Mouse (Mus musculus) induced T-regulatory cell, adult 2 months (primary cell): ENCODE measurements around the gene 4930523C07Rik.

ENCODE experiments used
- DNase-seq: peaks from one replicate; pipeline ENCODE4 v3.0.0-alpha.2; 2012; ENCODE audit warnings: low read depth

The 4930523C07Rik gene

DNA sequence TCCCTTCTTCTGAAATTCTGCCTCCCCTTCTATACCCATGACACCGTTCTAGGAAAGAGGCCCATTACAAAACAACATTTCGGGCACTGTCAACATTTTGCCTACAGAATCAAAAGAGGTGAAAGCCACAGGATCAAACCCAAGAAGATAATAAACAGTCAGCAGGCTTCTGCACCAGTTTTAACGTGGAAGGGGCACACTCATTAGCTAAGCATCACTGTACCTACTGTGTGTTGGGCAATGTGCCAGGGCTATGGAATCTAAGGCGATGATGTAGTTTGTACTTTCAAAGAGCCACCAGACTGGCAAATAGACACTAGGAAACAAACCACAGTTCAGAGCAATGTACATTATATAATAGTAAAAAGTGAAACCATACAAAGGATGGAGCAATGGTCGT, 1.8 kb downstream of the 4930523C07Rik start:
- peak; percentile 85 for DNase-seq

DNA sequence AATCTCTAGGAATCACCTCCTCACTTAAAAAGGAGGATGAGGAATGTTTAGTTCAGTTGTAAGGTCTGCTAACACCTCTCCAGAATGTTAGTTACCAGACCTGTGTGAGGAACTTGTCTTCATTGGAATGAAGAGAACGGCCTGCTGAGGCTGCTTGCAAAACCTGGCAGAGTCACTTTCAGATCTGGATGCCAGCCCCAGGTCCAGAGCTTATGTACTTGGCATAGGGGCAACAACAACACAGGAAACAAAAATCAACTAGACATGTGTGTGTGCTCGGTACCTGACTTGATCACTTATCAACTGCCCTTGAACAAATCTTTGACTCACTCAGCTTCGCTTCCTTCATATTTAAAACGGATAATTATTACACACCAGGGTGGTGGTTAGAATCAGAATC, 2.6 kb downstream of the 4930523C07Rik start:
- DNase-seq = peak; percentile 80

DNA sequence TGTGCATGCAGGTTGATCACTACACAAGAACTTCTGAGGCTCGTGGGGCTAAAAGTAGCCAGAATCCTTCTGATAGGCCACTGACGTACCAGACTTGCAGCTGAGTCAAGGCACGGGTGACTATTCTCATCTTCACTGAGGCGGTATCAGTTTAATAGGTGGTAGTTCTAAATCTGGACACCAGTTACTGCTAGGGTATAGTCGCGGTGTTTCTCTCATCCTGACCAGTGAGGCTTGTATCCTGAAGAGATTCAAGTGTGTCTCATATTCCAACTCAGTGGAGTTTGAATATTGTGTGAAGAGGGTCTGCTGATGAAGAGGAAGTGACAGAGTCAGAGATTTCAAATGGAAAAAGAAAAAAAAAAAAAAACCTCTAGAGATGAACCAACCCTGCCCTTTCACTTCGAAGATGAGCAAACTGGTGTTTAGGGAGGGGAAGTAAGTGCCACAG, 3.3 kb downstream of the 4930523C07Rik start:
- peak; percentile 80 for DNase-seq

DNA sequence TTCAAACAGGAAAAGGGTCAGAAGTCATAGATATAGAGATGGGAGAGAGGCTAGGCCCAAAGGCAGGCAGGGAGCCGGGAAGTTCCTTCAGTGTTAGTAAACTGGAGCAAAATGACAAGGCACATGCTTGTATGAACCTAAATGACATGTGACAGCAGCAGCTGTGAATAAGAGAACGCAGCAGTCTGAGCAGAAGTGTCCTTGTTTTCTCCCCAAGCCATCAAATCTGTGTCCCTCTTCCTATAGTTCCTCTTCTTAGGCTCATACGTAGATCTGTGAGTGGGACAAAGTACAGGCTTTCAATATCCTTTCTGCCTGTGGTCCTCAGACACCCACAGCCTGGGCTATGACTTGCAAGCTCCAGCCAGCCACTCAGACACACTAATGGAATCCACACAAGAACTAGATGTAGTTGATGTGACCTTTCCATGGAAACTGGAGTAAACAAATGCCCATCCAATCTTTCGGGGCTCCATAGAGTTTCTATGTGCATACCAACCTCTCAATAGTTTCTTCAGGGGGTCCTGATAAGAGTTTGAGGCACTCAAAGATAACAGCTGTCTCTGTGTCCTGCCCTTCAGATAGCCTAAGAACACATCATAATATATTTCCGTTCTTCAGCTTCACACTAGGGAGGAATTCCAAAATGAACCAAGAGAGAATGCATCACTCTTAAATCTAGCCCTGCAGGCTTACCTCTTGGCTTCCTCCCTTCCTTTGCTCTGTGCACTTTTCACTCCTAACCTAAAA, 5.1 kb downstream of the 4930523C07Rik start:
- DNase-seq = no peak

DNA sequence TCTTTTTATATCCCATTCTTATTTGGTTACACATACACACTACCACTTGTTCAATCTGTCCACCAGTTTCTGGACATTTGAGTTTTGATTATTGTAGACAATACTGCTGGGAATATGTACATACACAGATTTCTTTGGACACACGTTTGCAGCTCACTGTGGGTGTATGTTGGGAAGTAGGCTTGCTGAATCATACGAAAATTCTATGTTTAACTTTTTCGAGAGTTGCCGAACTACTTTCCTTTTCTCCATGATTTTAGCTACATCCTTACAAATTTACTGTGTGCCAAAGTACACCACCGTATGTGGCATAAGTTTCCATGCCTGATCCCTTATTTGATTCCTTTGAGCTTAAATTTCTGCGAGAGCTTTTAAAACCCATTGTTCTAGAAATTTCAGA, 6.7 kb downstream of the 4930523C07Rik start:
- DNase-seq = no peak

DNA sequence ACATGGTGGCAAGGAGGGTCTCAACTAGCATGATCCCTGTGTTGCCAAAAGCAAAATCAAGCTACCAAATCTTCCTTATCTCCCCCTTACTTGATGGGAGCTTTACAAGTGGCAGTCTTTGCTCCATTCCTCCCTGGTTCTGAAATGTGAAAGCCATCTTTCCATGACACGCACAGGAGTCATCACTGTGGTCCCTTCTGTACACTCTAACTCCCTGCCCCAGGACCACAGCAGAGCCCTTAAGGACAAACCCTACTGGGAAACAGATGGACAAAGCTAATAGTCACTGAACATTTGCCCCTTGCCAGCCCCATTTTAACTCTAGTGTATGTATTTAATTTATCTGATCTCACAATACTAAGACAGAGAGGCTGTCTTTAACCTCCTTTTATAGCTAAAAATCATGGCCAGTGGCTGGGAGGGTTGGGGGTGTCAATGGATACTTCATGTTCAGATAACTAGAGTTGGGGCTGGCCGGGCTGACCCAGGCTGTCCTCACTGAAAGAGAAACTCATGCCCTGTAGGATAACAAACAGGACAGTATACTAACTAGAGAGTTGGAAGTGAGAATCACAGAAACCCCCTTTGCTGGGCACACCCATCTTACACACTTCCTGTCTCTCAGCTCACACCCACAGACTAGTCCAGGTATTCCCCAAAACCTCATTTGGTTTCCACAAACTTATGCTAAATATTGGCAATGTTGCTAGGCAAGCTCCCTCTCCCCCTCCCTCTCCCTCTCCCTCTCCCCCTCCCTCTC, 8.6 kb downstream of the 4930523C07Rik start:
- DNase-seq = peak; percentile 92

DNA sequence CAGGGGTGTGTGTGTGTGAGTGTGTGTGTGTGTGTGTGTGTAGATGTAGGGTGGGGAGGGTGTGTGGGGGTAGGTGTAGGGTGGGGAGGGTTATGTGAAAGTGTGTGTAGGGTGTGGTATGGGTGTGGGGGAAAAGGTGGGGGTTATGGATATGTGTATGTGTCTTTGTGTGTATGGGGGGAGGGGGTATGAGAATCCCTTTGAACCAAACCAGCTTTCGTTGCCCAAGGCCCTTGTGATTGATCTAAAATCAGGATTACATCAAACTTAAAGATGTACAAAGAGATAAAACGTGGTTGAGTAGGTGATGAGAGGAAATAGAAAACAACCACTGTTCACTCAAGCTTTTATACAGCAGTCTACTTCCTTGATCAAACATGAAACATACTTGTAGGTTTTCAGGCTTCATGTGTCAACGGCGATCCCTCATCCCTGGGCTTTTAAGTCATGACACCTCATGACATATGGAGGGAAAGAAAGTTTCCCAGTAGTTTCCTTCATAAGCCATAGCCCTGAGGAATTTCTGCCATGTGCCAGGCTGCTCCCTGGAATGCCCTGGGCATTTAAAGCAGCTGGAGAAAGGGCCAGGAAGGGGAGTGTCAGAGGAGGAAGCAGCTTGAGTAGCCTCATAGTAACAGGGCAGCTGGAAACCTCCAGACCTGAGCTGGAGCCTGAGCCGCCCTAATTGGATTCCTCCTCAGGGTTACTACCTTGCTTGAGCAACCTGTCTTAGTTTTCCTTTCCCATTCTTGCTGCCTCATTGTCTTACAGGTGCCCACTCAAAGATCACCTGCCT, 9.5 kb downstream of the 4930523C07Rik start:
- peak; percentile 90 for DNase-seq

DNA sequence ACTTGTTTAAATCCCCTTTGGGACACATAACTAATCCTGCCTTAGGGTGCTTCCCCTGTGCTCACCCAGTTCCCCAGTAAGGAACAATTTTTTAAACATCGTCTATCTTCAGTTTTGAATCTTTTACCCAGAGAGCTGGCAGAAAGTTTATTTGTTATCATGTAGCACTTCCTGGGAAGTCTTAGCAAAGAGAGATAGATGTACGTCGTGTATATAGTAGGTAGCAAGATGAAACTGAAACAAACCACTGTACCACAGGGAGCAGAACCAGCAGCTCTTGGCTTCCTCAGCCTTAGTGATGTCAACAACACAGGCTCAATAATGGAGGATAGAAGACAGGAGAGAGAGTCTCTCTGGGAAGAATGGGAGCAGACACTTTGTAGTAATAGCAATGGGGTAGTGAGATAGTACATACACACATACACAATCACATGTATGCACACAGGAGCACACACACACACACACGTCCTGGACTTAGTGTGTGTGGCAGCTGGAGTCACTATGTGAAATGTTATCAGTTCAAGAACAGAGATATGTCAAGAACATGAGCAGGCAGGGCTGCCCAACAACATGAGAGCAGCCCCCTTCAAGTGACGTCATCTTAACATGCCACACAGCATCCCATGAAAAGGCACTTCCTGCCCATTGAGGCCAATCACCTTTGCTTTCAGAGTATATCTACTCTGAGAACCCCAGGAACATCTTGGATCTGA, 10.3 kb downstream of the 4930523C07Rik start:
- peak; percentile 88 for DNase-seq

DNA sequence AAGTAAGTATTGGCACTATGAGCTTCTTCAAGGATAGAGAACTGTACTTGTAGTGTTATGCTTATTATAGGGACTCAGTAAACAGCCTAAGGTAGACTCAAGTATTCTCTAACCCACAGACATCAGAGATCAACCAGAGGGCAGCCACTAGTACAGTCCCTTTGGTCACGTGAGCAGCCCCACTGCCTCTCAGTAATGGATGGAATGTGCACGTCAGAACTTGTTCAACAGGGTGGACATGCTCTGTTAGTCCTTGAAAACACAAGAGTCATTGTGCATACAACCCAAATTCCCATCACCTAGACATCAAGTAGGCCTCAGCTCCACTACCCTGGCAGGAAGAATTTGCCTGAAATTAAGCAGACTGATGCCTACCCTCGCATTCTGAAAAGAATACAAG, 13.5 kb downstream of the 4930523C07Rik start:
- no peak for DNase-seq

DNA sequence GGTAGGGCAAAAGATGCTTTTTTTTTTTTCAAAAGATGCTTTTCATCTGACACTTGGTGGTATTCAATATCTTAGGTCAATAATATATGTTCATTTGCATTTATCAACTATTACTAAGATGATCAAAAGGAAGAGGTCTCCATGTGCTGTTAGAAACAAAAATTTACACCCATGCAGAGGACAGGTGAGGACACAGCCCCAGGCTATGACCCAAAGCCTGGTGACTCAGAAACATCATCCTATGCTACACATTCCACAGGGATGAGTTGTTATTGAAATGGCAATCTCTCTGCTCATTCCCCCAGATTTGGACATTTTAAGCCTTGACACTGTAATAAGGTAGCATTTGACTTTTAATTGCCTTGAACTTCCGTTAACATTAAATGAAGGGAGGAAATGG, 15.7 kb downstream of the 4930523C07Rik start:
- DNase-seq = no peak

DNA sequence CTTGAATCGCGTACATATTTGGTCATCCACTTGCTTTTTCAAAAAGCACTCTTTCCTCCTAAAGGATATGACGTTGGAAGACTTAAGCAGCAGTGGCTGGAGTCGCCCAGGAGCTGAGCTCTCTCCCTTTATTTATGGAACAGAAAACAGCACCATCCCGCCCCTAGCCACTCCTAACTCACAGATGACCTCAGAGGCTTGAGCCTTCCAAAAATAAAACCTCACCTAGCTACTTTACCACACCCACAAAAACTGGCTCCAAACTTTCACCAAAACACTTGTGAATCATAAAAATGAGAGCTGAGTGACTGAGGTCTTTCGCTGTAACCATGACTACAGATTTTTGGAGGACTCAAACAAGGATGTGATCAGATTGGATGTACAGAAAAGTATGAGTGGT, 16.4 kb downstream of the 4930523C07Rik start:
- peak; percentile 47 for DNase-seq

DNA sequence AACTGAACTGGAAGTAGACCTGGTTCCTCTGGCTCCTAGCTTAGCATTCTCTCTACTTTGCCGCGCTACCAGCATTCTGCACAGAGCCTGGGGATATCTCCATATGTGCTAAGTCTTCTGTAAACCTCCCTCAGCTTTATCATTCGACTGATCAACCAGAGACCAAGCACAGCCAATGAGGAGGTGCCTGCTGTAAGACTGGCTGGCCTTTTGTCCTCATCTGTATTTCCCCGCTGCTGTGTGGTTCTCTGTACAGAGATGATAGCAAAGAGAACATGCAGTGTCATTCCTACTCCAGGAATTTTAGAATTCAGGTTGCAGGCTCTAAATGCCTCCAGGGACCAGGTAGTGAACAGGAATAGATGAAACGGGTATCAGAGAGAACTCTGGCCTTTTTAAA, 17.1 kb downstream of the 4930523C07Rik start:
- DNase-seq = peak; percentile 48

DNA sequence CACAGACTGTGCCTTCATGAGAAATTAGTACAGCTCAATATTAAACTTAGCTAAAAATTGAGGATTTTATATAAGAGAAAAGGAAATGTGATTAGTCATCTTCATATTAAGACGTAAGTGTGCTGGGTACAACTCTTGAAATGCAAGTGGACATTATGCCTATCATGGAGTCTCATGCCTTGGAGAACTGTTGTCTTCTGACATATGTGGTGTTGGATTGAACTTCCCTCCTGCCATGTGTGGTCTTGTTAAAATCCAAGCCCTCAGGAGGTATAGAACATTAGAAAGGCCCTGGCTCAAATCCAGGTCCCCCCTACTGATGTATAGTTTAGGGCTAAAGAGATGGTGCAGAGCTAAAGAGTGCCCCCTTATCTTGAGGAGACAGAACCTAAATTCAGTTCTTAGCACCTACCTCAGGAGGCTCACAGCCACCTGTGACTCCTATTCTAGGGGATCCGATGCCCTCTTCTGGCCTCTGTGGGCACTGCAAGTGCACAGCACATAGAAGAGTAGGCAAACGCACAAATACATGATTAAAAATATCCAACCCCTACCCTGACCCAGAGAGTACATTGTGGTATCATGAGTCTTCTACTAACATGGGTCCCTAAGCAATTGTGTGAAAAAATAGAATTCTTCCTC, 17.7 kb downstream of the 4930523C07Rik start:
- peak; percentile 82 for DNase-seq

DNA sequence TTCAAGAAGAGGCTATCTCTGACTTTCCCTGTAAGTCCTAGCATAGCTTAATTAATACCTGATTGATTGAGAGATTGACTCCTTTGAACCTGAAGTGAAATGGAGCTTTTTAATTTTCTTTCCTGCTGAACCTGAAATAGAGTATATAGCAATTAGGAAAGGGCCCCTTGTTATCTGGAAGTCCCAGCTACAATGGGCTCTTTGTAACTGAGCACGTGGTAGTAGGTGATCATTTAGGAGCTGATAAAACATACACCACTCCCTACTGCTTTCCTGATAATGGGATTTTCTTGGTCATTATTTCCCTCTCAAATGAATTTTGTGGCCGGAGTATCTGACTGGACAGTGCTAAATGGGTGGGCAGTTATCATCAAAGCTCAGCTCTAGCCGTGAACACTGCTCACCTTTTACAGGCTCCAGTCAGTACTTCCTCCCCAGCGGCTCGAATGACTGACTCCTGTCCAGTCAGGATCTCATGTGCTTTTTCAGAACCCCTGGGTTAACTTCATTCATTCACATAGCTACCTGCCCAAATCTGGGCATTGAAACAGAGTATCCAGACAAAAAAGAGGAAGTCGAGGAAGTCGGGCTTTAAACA, 20.5 kb downstream of the 4930523C07Rik start:
- no peak for DNase-seq

DNA sequence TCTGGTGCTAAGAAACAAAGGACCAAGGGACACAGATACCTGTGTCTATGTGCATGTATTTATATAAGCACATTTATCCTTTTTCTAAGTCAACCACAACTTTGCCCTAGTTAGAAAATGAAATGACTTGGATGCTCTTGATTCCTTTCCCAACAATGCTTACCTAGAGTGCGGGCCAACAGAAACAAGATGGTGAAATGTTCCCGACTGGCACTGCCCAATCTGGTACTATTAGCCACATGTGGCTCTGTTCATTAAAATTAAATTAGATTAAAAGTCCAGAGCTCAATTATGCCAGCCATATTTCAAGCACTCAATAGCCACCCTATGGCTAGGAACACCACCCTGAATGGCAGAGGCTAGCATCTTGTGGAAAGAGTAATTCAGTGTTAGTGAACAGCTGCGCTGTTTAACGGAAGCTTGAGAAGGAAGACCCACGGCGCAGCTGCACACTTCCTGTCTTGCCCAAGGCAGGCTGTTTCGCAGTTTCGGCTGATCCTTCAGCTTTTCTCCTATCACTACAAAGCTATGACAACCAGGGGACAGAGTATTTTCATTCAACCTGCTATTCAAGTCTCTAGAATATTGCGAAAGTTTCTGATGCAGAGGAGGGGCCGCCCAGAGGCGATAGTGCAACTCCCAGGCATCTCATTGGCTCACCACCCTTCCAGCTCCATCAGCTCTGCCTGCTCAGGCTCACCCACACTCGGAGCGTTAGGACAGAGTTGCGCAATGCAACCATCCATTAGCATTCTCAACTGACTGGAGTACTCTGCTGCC, 34.9 kb downstream of the 4930523C07Rik start:
- DNase-seq = peak; percentile 55

DNA sequence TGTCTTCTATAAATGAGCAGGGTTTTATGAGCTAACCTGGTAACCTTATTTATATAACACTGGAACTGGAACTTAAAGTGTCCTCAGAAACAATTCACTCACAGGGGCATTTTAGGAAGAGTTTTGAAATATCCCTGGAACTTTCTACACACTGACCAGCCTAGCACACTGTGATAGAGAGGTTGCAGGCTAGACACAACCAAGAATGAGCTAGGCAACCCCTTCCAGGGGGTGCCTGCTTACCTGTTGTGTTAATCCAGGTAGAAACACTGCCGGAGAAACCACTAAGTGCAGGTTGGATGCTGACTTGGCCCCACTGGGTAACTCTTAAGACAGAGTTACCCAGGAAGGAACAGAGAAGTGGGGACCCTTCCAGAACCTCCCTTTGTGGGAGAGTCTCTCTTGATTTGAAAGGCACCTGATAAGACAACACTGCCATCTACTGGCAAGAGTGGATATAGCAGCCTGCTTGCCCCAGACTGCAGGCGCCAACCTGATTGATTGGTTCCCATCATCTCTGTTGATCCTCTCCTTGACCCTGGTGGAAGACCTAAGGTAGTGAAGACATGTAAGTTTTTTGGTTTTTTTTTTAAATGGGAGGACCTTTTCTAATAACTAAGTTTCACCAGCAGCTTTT, 36.7 kb downstream of the 4930523C07Rik start:
- peak; percentile 89 for DNase-seq

DNA sequence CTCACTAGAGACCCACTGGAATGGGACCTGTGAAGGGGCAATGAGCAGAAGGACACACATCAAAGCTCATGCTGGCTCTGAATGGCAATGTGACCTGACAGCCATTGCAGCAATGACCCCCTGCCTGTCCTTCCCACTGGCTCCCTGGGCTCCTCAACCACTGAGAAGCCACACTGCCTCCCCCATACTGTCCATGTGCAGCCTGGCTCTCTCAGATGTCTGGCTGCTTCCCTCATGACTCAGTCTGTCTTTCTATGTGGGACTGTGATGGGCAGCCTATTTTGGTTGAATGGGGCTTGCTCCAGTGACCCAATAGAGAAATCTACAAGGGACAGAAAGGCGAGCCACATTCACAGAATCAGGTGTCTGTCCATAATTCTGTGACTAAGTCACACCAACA, 38.5 kb downstream of the 4930523C07Rik start:
- DNase-seq = no peak

DNA sequence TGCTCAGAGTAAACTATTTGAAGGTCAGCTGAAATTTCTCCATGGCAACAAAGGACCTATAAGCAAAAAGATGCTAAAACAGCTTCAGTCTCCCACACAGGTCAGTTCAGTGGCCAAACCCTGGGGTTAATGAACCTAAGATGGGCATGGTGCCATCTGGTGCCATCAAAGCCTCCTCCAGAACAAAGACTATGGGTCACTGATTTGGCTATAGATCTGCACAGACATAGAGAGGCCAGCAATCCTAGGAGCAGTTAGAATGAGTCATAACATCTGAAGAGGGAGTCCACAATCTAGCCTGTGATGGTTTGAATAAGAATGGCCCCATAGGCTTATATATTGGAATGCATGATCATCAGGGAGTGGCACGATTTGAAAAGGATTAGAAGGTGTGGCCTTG, 40.1 kb downstream of the 4930523C07Rik start:
- DNase-seq = no peak

DNA sequence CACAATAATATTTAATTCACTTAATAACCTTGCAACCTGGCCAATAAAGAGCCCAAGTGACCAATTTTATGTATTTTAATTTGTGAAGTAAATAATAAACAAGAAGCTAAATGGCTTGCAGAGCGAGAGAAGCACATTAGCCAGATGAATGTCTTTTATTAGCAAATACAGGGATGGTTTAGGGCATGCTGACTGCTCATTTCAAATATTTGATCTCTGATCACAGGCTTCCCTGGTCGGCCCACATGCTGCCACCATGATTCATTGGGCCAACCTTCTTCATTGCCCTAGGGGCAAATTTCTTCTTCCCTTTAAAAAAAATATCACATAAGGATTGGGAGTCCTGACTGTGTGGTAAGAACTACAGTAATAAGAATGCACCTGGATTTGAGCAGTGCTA, 42.5 kb downstream of the 4930523C07Rik start:
- DNase-seq = no peak
